In genomic region chr8:119343606-119344005, GRCm38 (mm10) we compare ENCODE assay signal across 8 mouse cellular contexts. TPM values are rescaled to one million over a fixed set of nuclear protein-coding genes. Genes with fewer than 3 reads are reported as not detected.
DNase-seq lines count a peak whose midpoint lies in the region; ATAC-seq and TF ChIP-seq lines count a peak whose summit lies in the region.

No protein-coding gene starts in this region.

- H3K9ac ChIP-seq in kidney, postnatal 0 days (ENCODE audit: low read depth, low read length), result no peak overlapping the region
- no peak overlapping the region for H3K9ac ChIP-seq in hindbrain, postnatal 0 days (replicated peaks; ENCODE audit: low read length)
- H3K9ac ChIP-seq in neural tube, embryonic 12.5 days, result no peak overlapping the region

- H3K9me3 ChIP-seq in kidney, postnatal 0 days (replicated peaks; ENCODE audit: low read length), result no peaks in the 10 kb centered on the region
- no peaks in the 10 kb centered on the region for H3K9me3 ChIP-seq in hindbrain, postnatal 0 days (ENCODE audit: low read length)
- H3K9me3 ChIP-seq in neural tube, embryonic 12.5 days, result no peaks in the 10 kb centered on the region

- no peak overlapping the region for H3K4me3 ChIP-seq in kidney, postnatal 0 days (replicated peaks; ENCODE audit: low read depth, low read length)
- 0 out of 2 replicates have a peak overlapping the region, but pooled peaks have one; percentile 42 for H3K4me3 ChIP-seq in cortical plate, adult 2 months (ENCODE audit: insufficient read depth, low read length)
- peak overlapping the region; percentile 82 for H3K4me3 ChIP-seq in hindbrain, postnatal 0 days (ENCODE audit: low read length)
- peak overlapping the region; percentile 80; the same call in 1 of the 2 replicates for H3K4me3 ChIP-seq in neural tube, embryonic 12.5 days

- DNase-seq in kidney, postnatal 0 days (ENCODE audit: low spot score), result no peak
- DNase-seq in kidney, adult 18-20 months, result no peak
- DNase-seq in hindbrain, postnatal 0 days (ENCODE audit: low spot score), result no peak
- DNase-seq in embryo, embryonic 10.5 days (ENCODE audit: low spot score), result no peak
- no peak for DNase-seq in layer of hippocampus, adult 9-10 months (ENCODE audit: low spot score)
- DNase-seq in right cerebral cortex, postnatal 14 days, result no peak

- no peak overlapping the region for H3K27ac ChIP-seq in kidney, postnatal 0 days
- H3K27ac ChIP-seq in cortical plate, adult 2 months (ENCODE audit: insufficient read depth, low read length), result no peak overlapping the region
- peak overlapping the region; percentile 72 for H3K27ac ChIP-seq in hindbrain, postnatal 0 days
- no peak overlapping the region for H3K27ac ChIP-seq in neural tube, embryonic 12.5 days

- ATAC-seq in kidney, postnatal 0 days (replicated peaks; ENCODE audit: low FRiP score, low read depth), result no peak
- ATAC-seq in hindbrain, postnatal 0 days, result 0 out of 2 replicates have a peak, but pooled peaks have one; percentile 5
- ATAC-seq in neural tube, embryonic 12.5 days (ENCODE audit: low FRiP score, low read depth), result peak; percentile 35

- TF ChIP-seq CTCF in kidney, postnatal 0 days (IDR thresholded peaks at IDR 0.05; ENCODE audit: low read depth), result no peak
- TF ChIP-seq CTCF in cortical plate, adult 2 months (IDR thresholded peaks at IDR 0.05; ENCODE audit: extremely low read depth, insufficient read depth, low read length), result no peak
- TF ChIP-seq CTCF in hindbrain, postnatal 0 days (IDR thresholded peaks at IDR 0.05; ENCODE audit: low read depth), result no peak

- H3K4me2 ChIP-seq in kidney, postnatal 0 days (ENCODE audit: low read length), result peak overlapping the region; percentile 55
- peak overlapping the region; percentile 75 for H3K4me2 ChIP-seq in hindbrain, postnatal 0 days (ENCODE audit: low read depth, low read length)
- peak overlapping the region; percentile 73 for H3K4me2 ChIP-seq in neural tube, embryonic 12.5 days (replicated peaks)

- WGBS in kidney, postnatal 0 days, result 82% methylated on average over 3 of the region's 3 CpGs
- WGBS in hindbrain, postnatal 0 days, result 93% methylated on average over 3 of the region's 3 CpGs
- 86% methylated on average over 3 of the region's 3 CpGs for WGBS in neural tube, embryonic 12.5 days

- no peak for TF ChIP-seq POLR2A in cortical plate, adult 2 months (IDR thresholded peaks at IDR 0.05; ENCODE audit: extremely low read depth, insufficient read depth, low read length)

- no peaks in the 10 kb centered on the region for H3K4me1 ChIP-seq in kidney, postnatal 0 days (replicated peaks; ENCODE audit: insufficient read depth, low read length)
- no peaks in the 10 kb centered on the region for H3K4me1 ChIP-seq in cortical plate, adult 2 months (ENCODE audit: control insufficient read depth, insufficient read depth, low read length)
- H3K4me1 ChIP-seq in hindbrain, postnatal 0 days (ENCODE audit: insufficient read depth, low read length), result peaks cover 5% of the 10 kb centered on the region
- H3K4me1 ChIP-seq in neural tube, embryonic 12.5 days, result peaks cover 6% of the 10 kb centered on the region

- H3K36me3 ChIP-seq in kidney, postnatal 0 days (ENCODE audit: insufficient read depth, low read length), result peaks cover 20% of the 10 kb centered on the region
- peaks cover 15% of the 10 kb centered on the region; the same call in 1 of the 2 replicates for H3K36me3 ChIP-seq in hindbrain, postnatal 0 days (ENCODE audit: insufficient read depth, low read length)
- peaks cover 23% of the 10 kb centered on the region for H3K36me3 ChIP-seq in neural tube, embryonic 12.5 days

- no peaks in the 10 kb centered on the region for H3K27me3 ChIP-seq in kidney, postnatal 0 days (ENCODE audit: insufficient read depth, low read length)
- no peaks in the 10 kb centered on the region for H3K27me3 ChIP-seq in hindbrain, postnatal 0 days (ENCODE audit: insufficient read depth, low read length)
- H3K27me3 ChIP-seq in neural tube, embryonic 12.5 days (replicated peaks), result no peaks in the 10 kb centered on the region

RNA-seq across cellular contexts. Expression of gene Hsbp1, which starts 0.7 kb away (rescaled TPM):
- 354 and 357 TPM in 2 replicates for polyA plus RNA-seq in kidney, postnatal 0 days (2015; fragmentation: Nextera tagmentation; extraction: Ambion mirVana)
- polyA plus RNA-seq in cortical plate, adult 2 months (2012; rRNA removed), result 451 and 498 TPM in 2 replicates
- total RNA-seq in hindbrain, postnatal 0 days (2014; rRNA removed), result 297 and 301 TPM in 2 replicates
- polyA plus RNA-seq in hindbrain, postnatal 0 days (2015; fragmentation: Nextera tagmentation; extraction: Ambion mirVana), result 995 and 1,006 TPM in 2 replicates
- 435 TPM in 2 replicates for polyA plus RNA-seq in neural tube, embryonic 12.5 days (2016; fragmentation: Nextera tagmentation; extraction: Ambion mirVana)

RNA-seq across cellular contexts. Expression of gene Mlycd, which starts 51.1 kb away (rescaled TPM):
- polyA plus RNA-seq in kidney, postnatal 0 days (2015; fragmentation: Nextera tagmentation; extraction: Ambion mirVana), result 19.5 and 21.9 TPM in 2 replicates
- 24.7 and 26.9 TPM in 2 replicates for polyA plus RNA-seq in cortical plate, adult 2 months (2012; rRNA removed)
- total RNA-seq in hindbrain, postnatal 0 days (2014; rRNA removed), result 36.6 and 37.2 TPM in 2 replicates
- polyA plus RNA-seq in hindbrain, postnatal 0 days (2015; fragmentation: Nextera tagmentation; extraction: Ambion mirVana), result 20.0 TPM in 2 replicates
- polyA plus RNA-seq in neural tube, embryonic 12.5 days (2016; fragmentation: Nextera tagmentation; extraction: Ambion mirVana), result 15.1 and 16.3 TPM in 2 replicates
